Mouse (Mus musculus): ENCODE results near the gene Ttc28. TPM values are rescaled to one million over a fixed set of nuclear protein-coding genes. Genes with fewer than 3 reads are reported as not detected.

The Ttc28 gene
- total and polyA plus RNA-seq, 3 experiments, result 17.0 to 21.1 (median 17.2) TPM

- DNase-seq, result no peak
Observed at GRCm38 (mm10) chr5:111164348-111164920, 284.8 kb downstream of the Ttc28 start.

- DNase-seq, result no peak
Observed at GRCm38 (mm10) chr5:111170383-111170782, 290.8 kb downstream of the Ttc28 start.

- DNase-seq, result no peak
Observed at GRCm38 (mm10) chr5:111175410-111175809, 295.8 kb downstream of the Ttc28 start.

GRCm38 (mm10) chr5:111175842-111176241 is 296.2 kb downstream of the Ttc28 start:
- no peak for DNase-seq

- no peak for DNase-seq
Observed at GRCm38 (mm10) chr5:111176441-111176840, 296.8 kb downstream of the Ttc28 start.

GRCm38 (mm10) chr5:111178324-111179076 is 298.9 kb downstream of the Ttc28 start:
- DNase-seq, result peak; percentile 62

GRCm38 (mm10) chr5:111179651-111180050 is 300.0 kb downstream of the Ttc28 start:
- no peak for DNase-seq

- DNase-seq, result no peak
Observed at GRCm38 (mm10) chr5:111180091-111181053, 300.8 kb downstream of the Ttc28 start.

GRCm38 (mm10) chr5:111181204-111181912 is 301.8 kb downstream of the Ttc28 start:
- DNase-seq, result no peak

- no peak for DNase-seq
Observed at GRCm38 (mm10) chr5:111186600-111186999, 307.0 kb downstream of the Ttc28 start.

- no peak for DNase-seq
Observed at GRCm38 (mm10) chr5:111191972-111192371, 312.4 kb downstream of the Ttc28 start.

- no peak for DNase-seq
Observed at GRCm38 (mm10) chr5:111194829-111195228, 315.2 kb downstream of the Ttc28 start.

GRCm38 (mm10) chr5:111195488-111196485 is 316.2 kb downstream of the Ttc28 start:
- DNase-seq, result no peak

GRCm38 (mm10) chr5:111197727-111198126 is 318.1 kb downstream of the Ttc28 start:
- no peak for DNase-seq

GRCm38 (mm10) chr5:111200167-111200840 is 320.7 kb downstream of the Ttc28 start:
- no peak for DNase-seq

- DNase-seq, result peak; percentile 83
Observed at GRCm38 (mm10) chr5:111200915-111201610, 321.5 kb downstream of the Ttc28 start.

GRCm38 (mm10) chr5:111204221-111204620 is 324.6 kb downstream of the Ttc28 start:
- DNase-seq, result no peak

- no peak for DNase-seq
Observed at GRCm38 (mm10) chr5:111204976-111205586, 325.5 kb downstream of the Ttc28 start.

- DNase-seq, result no peak
Observed at GRCm38 (mm10) chr5:111205817-111206216, 326.2 kb downstream of the Ttc28 start.
